Mouse (Mus musculus) heart, adult 2 months (tissue): ENCODE measurements at regions not wholly inside any gene's neighbourhood (a gene's known extent, or its start where the extent isn't known, plus 50 kb on each side); places are given as distances from the start of the nearest gene placed in this dataset.

Experiments used
- DNase-seq, 2 experiments: peaks; one replicate each; pipeline ENCODE4 v3.0.0; 2021
- H3K27ac ChIP-seq: fragments of 200-600 bp; 2 replicates; pipeline ENCODE4 v1.8.1; 2022
- H3K27me3 ChIP-seq: fragments of 200-500 bp; 2 replicates; pipeline ENCODE4 v1.6.1; 2012; ENCODE audit warnings: mild to moderate bottlenecking, low read length, inconsistent platforms, mixed read lengths; ENCODE audit not compliant: control insufficient read depth, insufficient read depth
- H3K36me3 ChIP-seq: fragments of 200-500 bp; 2 replicates; pipeline ENCODE4 v1.6.1; 2012; ENCODE audit warnings: low read length, inconsistent platforms; ENCODE audit not compliant: control insufficient read depth, insufficient read depth
- H3K4me1 ChIP-seq: fragments of 200-500 bp; 2 replicates; pipeline ENCODE4 v1.6.1; 2011; ENCODE audit warnings: low read length; ENCODE audit not compliant: control insufficient read depth, insufficient read depth
- H3K4me3 ChIP-seq: fragments of 200-600 bp; 2 replicates; pipeline ENCODE4 v1.8.1; 2022
- H3K79me2 ChIP-seq: fragments of 200-500 bp; replicated peaks from 2 replicates; pipeline ENCODE4 v1.6.1; 2012; ENCODE audit warnings: mild to moderate bottlenecking, inconsistent platforms, low read length, moderate library complexity, mixed read lengths; ENCODE audit not compliant: control insufficient read depth, insufficient read depth
- H3K9ac ChIP-seq: fragments of 200-500 bp; 2 replicates; pipeline ENCODE4 v1.6.1; 2012; ENCODE audit warnings: low read depth, mild to moderate bottlenecking, control low read depth, inconsistent platforms, low read length, mixed read lengths
- CTCF ChIP-seq: fragments of 200-600 bp; IDR thresholded peaks from 2 replicates; pipeline ENCODE4 v1.8.1; 2022; ENCODE audit warnings: antibody characterized with exemption, mild to moderate bottlenecking, moderate library complexity
- EP300 ChIP-seq: fragments of 200-500 bp; IDR thresholded peaks from 2 replicates; pipeline ENCODE4 v1.6.1; 2011; ENCODE audit warnings: low read depth, low read length, control low read depth; ENCODE audit not compliant: insufficient read depth
- POLR2A ChIP-seq: fragments of 200-500 bp; IDR thresholded peaks from 2 replicates; pipeline ENCODE4 v1.6.1; 2011; ENCODE audit warnings: mild to moderate bottlenecking, low read depth, low read length, control low read depth; ENCODE audit not compliant: insufficient read depth
- WGBS: fragments of 180-500 bp; shearing (Covaris S2); methylation state at CpG from one replicate; pipeline ENCODE4 v1.1.7; 2018; 5-methylcytosine and 5-hydroxymethylcytosine counted together
- intact Hi-C: fragments of 180-260 bp; cut with DNase I; formaldehyde crosslinking; loops from one replicate; pipeline ENCODE4 v1.15.1; 2025

DNA sequence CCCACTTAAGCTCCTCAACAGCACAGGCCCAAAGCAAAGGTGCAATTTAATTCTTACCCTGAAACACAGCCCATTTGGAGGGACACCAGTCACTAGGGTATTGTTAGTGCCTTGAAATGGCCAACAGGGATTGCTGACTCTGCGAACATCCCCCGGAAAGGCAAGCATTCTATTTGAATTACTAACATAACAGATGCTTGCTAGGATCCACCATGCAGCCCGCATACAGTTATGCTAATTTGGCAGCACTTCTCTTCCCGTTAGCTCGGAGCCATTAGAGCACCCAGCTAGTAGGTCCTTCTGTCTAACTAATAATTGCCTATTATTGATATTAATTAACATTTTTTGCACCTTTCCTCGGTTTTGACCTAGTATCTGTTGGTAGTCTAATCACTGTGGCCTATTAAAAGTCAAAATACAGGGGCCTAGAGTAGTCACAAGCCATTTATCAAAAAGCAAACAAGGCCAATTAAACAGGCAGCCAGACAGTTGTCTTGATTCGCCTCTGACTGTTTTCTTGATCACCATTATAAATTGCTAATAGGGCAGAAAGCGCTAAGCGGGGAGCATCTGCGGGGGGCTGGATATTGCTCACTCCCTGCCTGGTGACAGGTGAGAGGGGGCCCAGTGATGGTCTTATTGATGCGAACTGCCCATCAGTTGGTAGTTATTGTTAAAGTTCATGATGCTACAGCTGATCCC lies 129.0 kb downstream of the Lnpk start:
- intact Hi-C loops: no loop called here

DNA sequence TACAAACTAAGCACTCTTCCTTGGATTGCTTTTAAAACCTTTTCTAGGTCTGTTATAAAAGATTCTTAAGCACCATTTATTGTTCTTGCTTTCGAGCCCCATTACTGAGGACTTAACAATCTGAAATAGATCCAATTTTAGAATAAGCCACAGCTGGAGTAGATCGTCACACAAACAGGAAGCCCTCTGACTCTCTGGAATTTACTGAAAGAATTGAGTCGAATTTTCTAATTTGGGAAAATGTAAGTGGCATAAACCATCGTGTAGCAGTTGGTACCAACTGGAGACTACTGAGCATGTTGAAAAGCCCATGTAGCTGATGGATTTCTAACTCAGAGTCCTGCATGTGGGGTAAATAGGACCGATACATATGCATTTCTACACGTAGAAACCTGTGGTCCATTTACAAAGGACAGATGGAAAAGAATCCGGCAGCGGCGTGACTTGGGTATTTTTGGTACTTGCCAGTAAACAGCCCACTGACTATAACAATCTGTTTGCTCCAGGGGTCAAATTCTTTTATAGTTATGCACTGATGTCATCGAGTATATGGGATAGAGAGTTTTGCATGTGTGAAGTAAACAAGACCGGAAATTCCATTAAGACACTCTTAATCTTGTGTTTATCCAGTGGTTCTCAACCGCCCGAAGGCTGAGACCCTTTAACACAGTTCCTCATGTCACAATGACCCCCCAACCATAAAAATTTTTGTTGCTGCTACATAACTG lies 143.9 kb downstream of the Lnpk start:
- Histone ChIP-seq H3K36me3 (no peaks in the 10 kb centered on the region), H3K4me1 (no peaks in the 10 kb centered on the region), H3K79me2 (no peaks in the 10 kb centered on the region), H3K27me3 (no peaks in the 10 kb centered on the region), H3K4me3 (no peak overlapping the region), H3K9ac (no peak overlapping the region), H3K27ac (peak overlapping the region; percentile 13; the same call in 1 of the 2 replicates)
- TF ChIP-seq EP300: no peak
- no peak for TF ChIP-seq POLR2A
- no peak for TF ChIP-seq CTCF
- DNase-seq: no peak
- 57% methylated on average over 13 of the region's 13 CpGs for WGBS
- intact Hi-C loops: no loop called here

More for the DNA sequence above, 129.0 kb downstream of the Lnpk start:
- no peak for DNase-seq
- Histone ChIP-seq H3K27me3 (no peaks in the 10 kb centered on the region), H3K27ac (no peak overlapping the region), H3K4me3 (no peak overlapping the region), H3K79me2 (no peaks in the 10 kb centered on the region), H3K36me3 (no peaks in the 10 kb centered on the region), H3K9ac (no peak overlapping the region), H3K4me1 (no peaks in the 10 kb centered on the region)
- TF ChIP-seq POLR2A (no peak), CTCF (no peak), EP300 (no peak)
- 78% methylated on average over 11 of the region's 11 CpGs for WGBS

DNA sequence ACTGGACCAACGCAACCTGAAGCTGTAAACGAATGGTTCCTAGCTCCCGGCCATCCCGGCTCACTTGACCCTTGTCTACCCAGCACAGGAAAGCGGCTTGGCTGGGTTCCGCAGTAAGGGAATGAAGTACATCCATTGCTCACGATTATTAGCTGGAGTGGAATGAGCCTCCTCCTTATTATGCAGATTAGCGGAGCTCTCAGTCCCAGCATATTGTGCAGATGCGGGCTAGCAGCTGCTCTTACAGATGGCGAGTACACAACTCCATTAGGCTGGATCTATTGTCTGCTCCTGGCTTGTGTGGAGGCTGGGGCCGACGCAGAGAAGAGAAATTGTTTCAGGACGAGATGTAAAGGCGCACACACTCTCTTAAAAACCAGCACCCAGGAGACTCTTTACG lies 152.5 kb downstream of the Lnpk start:
- H3K4me1 ChIP-seq: no peaks in the 10 kb centered on the region
- DNase-seq: no peak
- WGBS: 83% methylated on average over 15 of the region's 15 CpGs
- H3K79me2 ChIP-seq: no peaks in the 10 kb centered on the region
- no peak overlapping the region for H3K4me3 ChIP-seq
- no peaks in the 10 kb centered on the region for H3K36me3 ChIP-seq
- intact Hi-C loops: no loop called here
- TF ChIP-seq POLR2A (no peak), EP300 (no peak), CTCF (no peak)
- H3K27ac ChIP-seq: no peak overlapping the region
- H3K9ac ChIP-seq: no peak overlapping the region
- no peaks in the 10 kb centered on the region for H3K27me3 ChIP-seq

DNA sequence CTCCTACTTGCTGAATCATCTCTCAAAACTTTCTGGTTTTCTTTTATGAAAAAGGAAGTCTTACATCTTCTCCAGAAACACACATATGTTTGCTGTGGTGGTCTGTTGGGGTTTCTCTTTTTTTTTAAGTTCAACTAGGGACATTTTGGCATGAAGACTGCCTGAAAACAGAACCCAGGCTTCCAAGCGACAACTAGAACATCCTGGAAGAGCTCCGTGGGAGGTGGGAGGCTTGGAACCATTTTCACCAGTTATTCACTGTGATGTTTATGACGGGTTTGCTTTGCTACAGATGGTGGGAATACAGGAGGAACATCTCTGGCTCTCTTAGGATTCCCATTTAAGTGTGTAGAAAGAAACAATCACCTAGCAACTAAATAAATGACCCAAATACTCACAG lies 154.5 kb downstream of the Lnpk start:
- Histone ChIP-seq H3K27ac (no peak overlapping the region), H3K4me1 (no peaks in the 10 kb centered on the region), H3K9ac (no peak overlapping the region), H3K79me2 (no peaks in the 10 kb centered on the region), H3K4me3 (no peak overlapping the region), H3K36me3 (no peaks in the 10 kb centered on the region), H3K27me3 (no peaks in the 10 kb centered on the region)
- WGBS: 68% methylated on average over 3 of the region's 3 CpGs
- TF ChIP-seq EP300: no peak
- no peak for TF ChIP-seq POLR2A
- no peak for TF ChIP-seq CTCF
- DNase-seq: no peak
- intact Hi-C loops: no loop called here

DNA sequence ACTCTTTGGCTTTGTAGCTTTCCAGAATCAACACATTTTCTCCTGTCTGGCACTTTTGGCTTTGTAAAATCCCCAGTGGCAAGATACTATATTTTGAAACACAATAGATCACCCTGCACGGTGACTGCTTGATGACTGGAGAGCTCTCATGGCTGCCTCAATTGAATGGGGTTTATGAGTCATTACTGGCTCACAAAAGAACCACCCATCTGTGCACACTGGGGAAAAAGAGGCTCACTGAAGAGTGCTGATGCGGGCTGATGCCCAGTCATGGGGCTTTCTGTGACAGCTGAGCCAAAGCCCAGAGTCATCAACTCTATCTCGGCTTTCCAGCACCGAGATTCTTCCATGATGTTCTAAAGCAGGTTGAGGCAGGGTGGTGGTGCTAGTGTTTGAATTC lies 163.1 kb downstream of the Lnpk start:
- 77% methylated on average over 4 of the region's 4 CpGs for WGBS
- no peak for DNase-seq
- TF ChIP-seq POLR2A (no peak), EP300 (no peak), CTCF (no peak)

DNA sequence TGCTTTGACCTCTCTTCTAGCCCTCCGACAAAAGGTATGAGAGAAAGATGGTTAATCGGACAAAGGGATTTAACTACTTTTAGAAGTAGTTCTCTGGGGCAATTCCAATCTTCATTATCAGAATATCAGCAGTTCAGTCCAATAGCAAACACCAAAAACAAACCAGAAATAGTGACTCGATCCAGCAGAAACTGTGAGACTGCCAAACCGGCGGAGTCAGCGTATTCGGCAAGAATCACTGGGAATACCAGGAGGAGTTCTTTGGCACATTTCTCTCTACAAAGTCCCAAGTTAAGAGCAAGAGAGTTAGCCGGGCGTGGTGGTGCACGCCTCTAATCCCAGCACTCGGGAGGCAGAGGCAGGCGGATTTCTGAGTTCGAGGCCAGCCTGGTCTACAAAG lies 164.5 kb downstream of the Lnpk start:
- Histone ChIP-seq H3K4me3 (no peak overlapping the region), H3K9ac (no peak overlapping the region), H3K36me3 (no peaks in the 10 kb centered on the region), H3K79me2 (no peaks in the 10 kb centered on the region), H3K27me3 (no peaks in the 10 kb centered on the region), H3K27ac (no peak overlapping the region), H3K4me1 (no peaks in the 10 kb centered on the region)
- DNase-seq: no peak
- WGBS: 92% methylated on average over 13 of the region's 13 CpGs
- intact Hi-C loops: no loop called here
- TF ChIP-seq CTCF (no peak), POLR2A (no peak), EP300 (no peak)

More for the DNA sequence above, 163.1 kb downstream of the Lnpk start:
- Histone ChIP-seq H3K79me2 (no peaks in the 10 kb centered on the region), H3K36me3 (no peaks in the 10 kb centered on the region), H3K27me3 (no peaks in the 10 kb centered on the region), H3K27ac (no peak overlapping the region), H3K4me3 (no peak overlapping the region), H3K4me1 (no peaks in the 10 kb centered on the region), H3K9ac (no peak overlapping the region)
- intact Hi-C loops: no loop called here
